Mouse (Mus musculus): ENCODE data around the gene Sprr1b. TPM values are rescaled to one million over a fixed set of nuclear protein-coding genes. Genes with fewer than 3 reads are reported as not detected.

Gene Sprr1b
- total and polyA plus RNA-seq, 3 experiments: not detected

DNA sequence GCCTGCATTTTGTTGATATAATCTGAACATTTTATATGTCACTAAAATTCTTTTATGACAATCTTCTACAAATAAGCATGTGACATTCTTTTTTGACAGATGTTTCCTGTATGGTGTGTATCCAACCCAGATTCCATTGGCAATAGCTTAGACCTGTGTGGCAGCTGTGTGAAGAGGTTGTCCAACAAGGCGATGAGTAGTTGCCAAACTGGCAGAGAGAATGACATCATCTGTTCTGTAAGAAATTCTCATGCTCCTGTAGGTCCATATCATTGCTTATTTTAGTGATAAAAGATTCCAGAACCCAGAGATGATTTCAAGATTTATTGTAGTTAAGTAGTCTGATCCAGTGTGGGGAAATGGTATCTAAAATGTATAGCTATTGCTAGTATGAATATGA is 28.0 kb upstream of the Sprr1b start:
- H3K4me1 ChIP-seq (ENCODE audit: control insufficient read depth in 1 of 2, insufficient read depth in 2 of 2): no peaks in the 10 kb centered on the region
- dilution Hi-C loops (cut with MboI; ENCODE audit: extremely low pct_ligation_motif_present, extremely low pct_unique_long_range_greater_than_20kb, low sequenced_read_pairs) (no loop called here), in situ Hi-C loops (cut with MboI; ENCODE audit: low pct_ligation_motif_present, low pct_unique_long_range_greater_than_20kb, low sequenced_read_pairs) (no loop called here)
- no peaks in the 10 kb centered on the region for H3K27me3 ChIP-seq (replicated peaks)
- no peaks in the 10 kb centered on the region for H3K79me2 ChIP-seq (replicated peaks; ENCODE audit: control insufficient read depth, extremely low read depth, insufficient read depth, poor library complexity, severe bottlenecking)
- no peak overlapping the region for H3K27ac ChIP-seq (ENCODE audit: insufficient read depth, low read depth)
- TF ChIP-seq TCF12 (IDR thresholded peaks at IDR 0.05; ENCODE audit: low read depth, low read length): no peak
- no peak for TF ChIP-seq EP300 (IDR thresholded peaks at IDR 0.05; ENCODE audit: low read length)
- TF ChIP-seq MXI1 (IDR thresholded peaks at IDR 0.05; ENCODE audit: low read depth, low read length): no peak
- no peak for TF ChIP-seq CHD1 (IDR thresholded peaks at IDR 0.05; ENCODE audit: low read depth, low read length)
- no peak for TF ChIP-seq POLR2A (IDR thresholded peaks at IDR 0.05; ENCODE audit: low read depth, low read length)
- no peak for TF ChIP-seq NELFE (IDR thresholded peaks at IDR 0.05; ENCODE audit: low read depth, low read length)
- no peak for TF ChIP-seq USF2 (conservative IDR thresholded peaks at IDR 0.05; ENCODE audit: low read depth, low read length)
- no peak for TF ChIP-seq POLR2AphosphoS2 (IDR thresholded peaks at IDR 0.05; ENCODE audit: low read depth, low read length)
- TF ChIP-seq RAD21 (IDR thresholded peaks at IDR 0.05; ENCODE audit: low read depth, low read length): no peak
- TF ChIP-seq MYC (IDR thresholded peaks at IDR 0.05; ENCODE audit: low read depth, low read length): no peak
- TF ChIP-seq USF1 (IDR thresholded peaks at IDR 0.05; ENCODE audit: low read depth, low read length): no peak
- DNase-seq (ENCODE audit: extremely low read depth): no peak
- H3K36me3 ChIP-seq (replicated peaks in 1 of 2; ENCODE audit: control insufficient read depth in 1 of 2, insufficient read depth in 1 of 2, low read length in 1 of 2): no peaks in the 10 kb centered on the region
- no peak overlapping the region for H3K4me3 ChIP-seq (replicated peaks in 1 of 3; ENCODE audit: low read depth in 2 of 3, low read length in 2 of 3, poor library complexity in 1 of 3)
- H3K4me2 ChIP-seq (ENCODE audit: insufficient read depth, low read depth, poor library complexity, severe bottlenecking): no peak overlapping the region
- H3K9me3 ChIP-seq (replicated peaks; ENCODE audit: low read length): peaks cover 18% of the 10 kb centered on the region
- H3K9ac ChIP-seq (ENCODE audit: insufficient read depth, low read depth): no peak overlapping the region

GRCm38 (mm10) chr3:92458620-92459019 is 20.0 kb upstream of the Sprr1b start, which contains the start of gene Sprr3:
Gene Sprr3, minus strand, starts transcription at chr3:92458720.
- H3K27ac ChIP-seq (ENCODE audit: insufficient read depth, low read depth): no peak within 1 kb of the TSS
- no peaks in the 10 kb centered on the region for H3K4me1 ChIP-seq (ENCODE audit: control insufficient read depth in 1 of 2, insufficient read depth in 2 of 2)
- no peaks in the 10 kb centered on the region for H3K36me3 ChIP-seq (replicated peaks in 1 of 2; ENCODE audit: control insufficient read depth in 1 of 2, insufficient read depth in 1 of 2, low read length in 1 of 2)
- in situ Hi-C loops (cut with MboI; ENCODE audit: low pct_ligation_motif_present, low pct_unique_long_range_greater_than_20kb, low sequenced_read_pairs): no loop called here
- no peaks in the 10 kb centered on the region for H3K27me3 ChIP-seq (replicated peaks)
- no peak within 1 kb of the TSS for H3K9ac ChIP-seq (ENCODE audit: insufficient read depth, low read depth)
- dilution Hi-C loops (cut with MboI; ENCODE audit: extremely low pct_ligation_motif_present, extremely low pct_unique_long_range_greater_than_20kb, low sequenced_read_pairs): no loop called here
- TF ChIP-seq JUND (conservative IDR thresholded peaks at IDR 0.05; ENCODE audit: low read depth, low read length): no peak
- TF ChIP-seq GABPA (IDR thresholded peaks at IDR 0.05; ENCODE audit: insufficient replicate concordance, low read depth, low read length): no peak
- no peak for TF ChIP-seq NRF1 (IDR thresholded peaks at IDR 0.05; ENCODE audit: low read depth, low read length)
- no peak for TF ChIP-seq PAX5 (IDR thresholded peaks at IDR 0.05; ENCODE audit: low read length)
- no peak for TF ChIP-seq MAX (IDR thresholded peaks at IDR 0.05; ENCODE audit: low read length)
- TF ChIP-seq ELF1 (IDR thresholded peaks at IDR 0.05; ENCODE audit: low read depth, low read length): no peak
- TF ChIP-seq ETS1 (conservative IDR thresholded peaks at IDR 0.05; ENCODE audit: low read depth, low read length): no peak
- TF ChIP-seq CHD1 (IDR thresholded peaks at IDR 0.05; ENCODE audit: low read depth, low read length): no peak
- no peak for TF ChIP-seq NELFE (IDR thresholded peaks at IDR 0.05; ENCODE audit: low read depth, low read length)
- TF ChIP-seq ZMIZ1 (IDR thresholded peaks at IDR 0.05; ENCODE audit: low read depth, low read length): no peak
- TF ChIP-seq SIN3A (IDR thresholded peaks at IDR 0.05; ENCODE audit: low read length): no peak
- TF ChIP-seq USF2 (conservative IDR thresholded peaks at IDR 0.05; ENCODE audit: low read depth, low read length): no peak
- TF ChIP-seq MEF2A (IDR thresholded peaks at IDR 0.05; ENCODE audit: borderline replicate concordance, low read depth, low read length): no peak
- no peak for TF ChIP-seq EP300 (IDR thresholded peaks at IDR 0.05; ENCODE audit: low read length)
- TF ChIP-seq USF1 (IDR thresholded peaks at IDR 0.05; ENCODE audit: low read depth, low read length): no peak
- TF ChIP-seq MAFK (IDR thresholded peaks at IDR 0.05; ENCODE audit: insufficient replicate concordance, low read length): no peak
- no peak for TF ChIP-seq JUN (IDR thresholded peaks at IDR 0.05; ENCODE audit: insufficient read depth, low read depth, low read length)
- H3K4me2 ChIP-seq (ENCODE audit: insufficient read depth, low read depth, poor library complexity, severe bottlenecking): no peak within 1 kb of the TSS
- H3K9me3 ChIP-seq (replicated peaks; ENCODE audit: low read length): peaks cover 33% of the 10 kb centered on the region
- H3K4me3 ChIP-seq (replicated peaks in 1 of 3; ENCODE audit: low read depth in 2 of 3, low read length in 2 of 3, poor library complexity in 1 of 3): no peak within 1 kb of the TSS
- no peaks in the 10 kb centered on the region; the same call in 1 of the 2 replicates for H3K79me2 ChIP-seq (replicated peaks; ENCODE audit: control insufficient read depth, extremely low read depth, insufficient read depth, poor library complexity, severe bottlenecking)
- no peak for DNase-seq (ENCODE audit: extremely low read depth)

All from CH12.LX (cell line).